Mouse (Mus musculus): ENCODE measurements around the gene Morn1. TPM values are rescaled to one million over a fixed set of nuclear protein-coding genes. Genes with fewer than 3 reads are reported as not detected.
A peak's percentile ranks its signal among the peaks of the same experiment; 100 is the strongest.

Gene Morn1
- polyA plus RNA-seq, 1 experiment from 2014 or later: 8.9 TPM

- H3K4me1 ChIP-seq: peaks cover 47% of the 10 kb centered on the region
- no peaks in the 10 kb centered on the region for H3K36me3 ChIP-seq
- no peak overlapping the region for H3K9ac ChIP-seq (replicated peaks)
- H3K4me3 ChIP-seq: no peak overlapping the region
- no peaks in the 10 kb centered on the region for H3K9me3 ChIP-seq
- H3K27ac ChIP-seq (replicated peaks): peak overlapping the region; percentile 32; the same call in 1 of the 2 replicates
- no peak overlapping the region for H3K4me2 ChIP-seq (replicated peaks)
- WGBS: 87% methylated on average over 7 of the region's 7 CpGs
- no peak for ATAC-seq (replicated peaks)
- H3K27me3 ChIP-seq: no peaks in the 10 kb centered on the region
Measured at GRCm38 (mm10) chr4:155134686-155135172, 48.4 kb downstream of the Morn1 start.

- no peak for ATAC-seq (replicated peaks)
- no peaks in the 10 kb centered on the region for H3K9me3 ChIP-seq
- no peak overlapping the region for H3K27ac ChIP-seq (replicated peaks)
- no peak overlapping the region for H3K4me2 ChIP-seq (replicated peaks)
- WGBS: 49% methylated on average over 5 of the region's 5 CpGs
- no peaks in the 10 kb centered on the region for H3K36me3 ChIP-seq
- no peak overlapping the region for H3K4me3 ChIP-seq
- no peaks in the 10 kb centered on the region for H3K27me3 ChIP-seq
- peaks cover 35% of the 10 kb centered on the region for H3K4me1 ChIP-seq
- H3K9ac ChIP-seq (replicated peaks): no peak overlapping the region
Measured at GRCm38 (mm10) chr4:155135909-155136585, 49.7 kb downstream of the Morn1 start.

GRCm38 (mm10) chr4:155137891-155138290 lies 51.5 kb downstream of the Morn1 start:
- no peaks in the 10 kb centered on the region for H3K9me3 ChIP-seq
- H3K27ac ChIP-seq (replicated peaks): no peak overlapping the region
- no peaks in the 10 kb centered on the region for H3K36me3 ChIP-seq
- peaks cover 31% of the 10 kb centered on the region for H3K4me1 ChIP-seq
- no peak overlapping the region for H3K4me2 ChIP-seq (replicated peaks)
- H3K27me3 ChIP-seq: no peaks in the 10 kb centered on the region
- H3K9ac ChIP-seq (replicated peaks): no peak overlapping the region
- H3K4me3 ChIP-seq: no peak overlapping the region
- no peak for ATAC-seq (replicated peaks)
- WGBS: 88% methylated on average over 7 of the region's 7 CpGs

GRCm38 (mm10) chr4:155138451-155138850 lies 52.1 kb downstream of the Morn1 start:
- Histone ChIP-seq H3K36me3 (no peaks in the 10 kb centered on the region), H3K4me1 (peaks cover 31% of the 10 kb centered on the region), H3K9me3 (no peaks in the 10 kb centered on the region), H3K27me3 (no peaks in the 10 kb centered on the region), H3K9ac (replicated peaks) (no peak overlapping the region), H3K4me3 (no peak overlapping the region), H3K27ac (replicated peaks) (no peak overlapping the region), H3K4me2 (replicated peaks) (no peak overlapping the region)
- no peak for ATAC-seq (replicated peaks)
- WGBS: 77% methylated on average over 8 of the region's 8 CpGs

- Histone ChIP-seq H3K4me3 (no peak overlapping the region), H3K4me1 (peaks cover 31% of the 10 kb centered on the region), H3K27me3 (no peaks in the 10 kb centered on the region), H3K36me3 (no peaks in the 10 kb centered on the region), H3K27ac (replicated peaks) (no peak overlapping the region), H3K4me2 (replicated peaks) (no peak overlapping the region), H3K9ac (replicated peaks) (no peak overlapping the region), H3K9me3 (no peaks in the 10 kb centered on the region)
- ATAC-seq (replicated peaks): no peak
- 86% methylated on average over 12 of the region's 12 CpGs for WGBS
Measured at GRCm38 (mm10) chr4:155139281-155140045, 53.1 kb downstream of the Morn1 start.

- no peak overlapping the region for H3K27ac ChIP-seq (replicated peaks)
- no peaks in the 10 kb centered on the region for H3K27me3 ChIP-seq
- no peaks in the 10 kb centered on the region for H3K9me3 ChIP-seq
- no peak overlapping the region for H3K9ac ChIP-seq (replicated peaks)
- no peak overlapping the region for H3K4me3 ChIP-seq
- WGBS: 77% methylated on average over 2 of the region's 2 CpGs
- peaks cover 33% of the 10 kb centered on the region for H3K4me1 ChIP-seq
- no peaks in the 10 kb centered on the region for H3K36me3 ChIP-seq
- no peak for ATAC-seq (replicated peaks)
- no peak overlapping the region for H3K4me2 ChIP-seq (replicated peaks)
Measured at GRCm38 (mm10) chr4:155140150-155140549, 53.8 kb downstream of the Morn1 start.

- H3K9ac ChIP-seq (replicated peaks): no peak overlapping the region
- H3K36me3 ChIP-seq: no peaks in the 10 kb centered on the region
- no peak overlapping the region for H3K27ac ChIP-seq (replicated peaks)
- 78% methylated on average over 12 of the region's 12 CpGs for WGBS
- H3K4me1 ChIP-seq: peaks cover 33% of the 10 kb centered on the region
- H3K4me3 ChIP-seq: no peak overlapping the region
- H3K4me2 ChIP-seq (replicated peaks): no peak overlapping the region
- no peaks in the 10 kb centered on the region for H3K9me3 ChIP-seq
- no peak for ATAC-seq (replicated peaks)
- H3K27me3 ChIP-seq: no peaks in the 10 kb centered on the region
Measured at GRCm38 (mm10) chr4:155140795-155141265, 54.5 kb downstream of the Morn1 start.

- H3K4me3 ChIP-seq: no peak overlapping the region
- H3K4me1 ChIP-seq: peaks cover 30% of the 10 kb centered on the region
- no peaks in the 10 kb centered on the region for H3K36me3 ChIP-seq
- H3K9ac ChIP-seq (replicated peaks): no peak overlapping the region
- no peaks in the 10 kb centered on the region for H3K27me3 ChIP-seq
- H3K9me3 ChIP-seq: no peaks in the 10 kb centered on the region
- no peak overlapping the region for H3K4me2 ChIP-seq (replicated peaks)
- no peak for ATAC-seq (replicated peaks)
- 91% methylated on average over 5 of the region's 5 CpGs for WGBS
- H3K27ac ChIP-seq (replicated peaks): no peak overlapping the region
Measured at GRCm38 (mm10) chr4:155142836-155143235, 56.5 kb downstream of the Morn1 start.

- no peaks in the 10 kb centered on the region for H3K9me3 ChIP-seq
- WGBS: 55% methylated on average over 2 of the region's 2 CpGs
- no peak for ATAC-seq (replicated peaks)
- peak overlapping the region; percentile 79 for H3K27ac ChIP-seq (replicated peaks)
- H3K4me2 ChIP-seq (replicated peaks): no peak overlapping the region
- H3K4me1 ChIP-seq: peaks cover 30% of the 10 kb centered on the region
- H3K4me3 ChIP-seq: no peak overlapping the region
- no peak overlapping the region for H3K9ac ChIP-seq (replicated peaks)
- no peaks in the 10 kb centered on the region for H3K27me3 ChIP-seq
- no peaks in the 10 kb centered on the region for H3K36me3 ChIP-seq
Measured at GRCm38 (mm10) chr4:155143411-155143810, 57.0 kb downstream of the Morn1 start.

- Histone ChIP-seq H3K9me3 (no peaks in the 10 kb centered on the region), H3K4me2 (replicated peaks) (no peak overlapping the region)
- WGBS: 16% methylated on average over 12 of the region's 12 CpGs
Measured at GRCm38 (mm10) chr4:155143871-155144502, 57.6 kb downstream of the Morn1 start.

GRCm38 (mm10) chr4:155144548-155145180 lies 58.3 kb downstream of the Morn1 start:
- ATAC-seq (replicated peaks): no peak
- Histone ChIP-seq H3K4me1 (peaks cover 30% of the 10 kb centered on the region), H3K36me3 (no peaks in the 10 kb centered on the region), H3K27ac (replicated peaks) (peak overlapping the region; percentile 79), H3K9me3 (no peaks in the 10 kb centered on the region), H3K9ac (replicated peaks) (no peak overlapping the region), H3K4me3 (no peak overlapping the region), H3K27me3 (no peaks in the 10 kb centered on the region), H3K4me2 (replicated peaks) (no peak overlapping the region)
- WGBS: 33% methylated on average over 4 of the region's 4 CpGs

More at GRCm38 (mm10) chr4:155143871-155144502, 57.6 kb downstream of the Morn1 start:
- no peaks in the 10 kb centered on the region for H3K27me3 ChIP-seq
- peaks cover 30% of the 10 kb centered on the region for H3K4me1 ChIP-seq
- H3K9ac ChIP-seq (replicated peaks): peak overlapping the region; percentile 22; the same call in 1 of the 2 replicates
- H3K4me3 ChIP-seq: no peak overlapping the region
- no peaks in the 10 kb centered on the region for H3K36me3 ChIP-seq
- peak; percentile 85 for ATAC-seq (replicated peaks)
- peak overlapping the region; percentile 79 for H3K27ac ChIP-seq (replicated peaks)

Data from forebrain, embryonic 15.5 days (tissue).